Mouse (Mus musculus) left cerebral cortex, postnatal 10 days (tissue): ENCODE measurements around the gene Olfr127. TPM values are rescaled to one million over a fixed set of nuclear protein-coding genes. Genes with fewer than 3 reads are reported as not detected.
"Not testable (repeated sequence)": the region's sequence is repeated elsewhere in the genome, so short reads cannot be mapped to it uniquely, and the experiment has no call there.

Source experiments
- DNase-seq, 2 experiments: peaks; one replicate each; pipeline ENCODE4 v3.0.0; 2021 to 2022; ENCODE audit warnings: low spot score in 2 of 2, mixed read lengths in 1 of 2; ENCODE audit errors: extremely low spot score in 1 of 2
- intact Hi-C: fragments of 180-260 bp; cut with DNase I; formaldehyde crosslinking; loops from one replicate; pipeline ENCODE4 v1.15.1; 2025
- total RNA-seq, 2 experiments: library from RNA; stranded (reverse); gene quantifications; 2 replicates each; pipeline ENCODE4 v1.2.3; 2021

The Olfr127 gene
- not detected for total RNA-seq

DNA sequence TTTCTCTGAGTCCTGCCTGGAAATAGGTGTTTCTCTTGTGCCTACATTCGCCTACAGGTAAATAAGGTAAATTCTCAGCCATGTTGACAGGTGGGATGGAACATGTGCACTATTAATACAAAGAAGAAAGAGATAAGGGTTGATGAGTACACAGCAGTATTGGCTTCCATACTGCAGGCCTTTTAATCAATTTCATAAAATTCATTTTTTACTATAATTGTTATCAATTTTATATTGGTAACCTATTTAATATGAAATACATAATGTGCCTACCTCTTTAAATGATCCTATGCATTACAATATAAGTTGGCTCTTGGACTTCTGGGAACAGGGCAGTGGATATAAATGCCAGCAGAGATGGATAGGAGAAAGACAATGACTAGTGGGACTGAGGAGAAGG is at the start of gene Olfr127:
TSS of gene Olfr127 (plus strand) at position 301 of the 400 bp plus-strand sequence.
- intact Hi-C loops = no loop called here
- no peak for DNase-seq

DNA sequence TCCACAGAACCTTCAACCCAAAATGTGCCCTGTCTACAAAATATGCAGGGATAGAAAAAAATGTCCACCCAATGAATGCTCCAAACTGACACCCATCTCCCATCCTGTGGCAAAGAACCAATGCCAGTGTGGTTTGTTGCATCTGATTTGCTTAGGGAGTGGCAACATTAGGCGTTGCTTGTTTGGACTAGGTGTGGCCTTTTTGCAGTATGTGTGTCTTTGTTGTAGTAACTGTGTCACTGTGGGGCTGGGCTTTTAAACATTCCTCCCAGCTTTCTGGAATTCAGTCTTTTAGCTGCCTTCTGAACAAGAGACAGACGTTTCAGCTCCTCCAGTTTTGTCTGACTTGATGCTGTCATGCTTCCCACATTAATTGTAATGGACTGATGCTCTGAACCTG is 36.3 kb upstream of the Olfr127 start:
- DNase-seq = no peak
- intact Hi-C loops = no loop called here

DNA sequence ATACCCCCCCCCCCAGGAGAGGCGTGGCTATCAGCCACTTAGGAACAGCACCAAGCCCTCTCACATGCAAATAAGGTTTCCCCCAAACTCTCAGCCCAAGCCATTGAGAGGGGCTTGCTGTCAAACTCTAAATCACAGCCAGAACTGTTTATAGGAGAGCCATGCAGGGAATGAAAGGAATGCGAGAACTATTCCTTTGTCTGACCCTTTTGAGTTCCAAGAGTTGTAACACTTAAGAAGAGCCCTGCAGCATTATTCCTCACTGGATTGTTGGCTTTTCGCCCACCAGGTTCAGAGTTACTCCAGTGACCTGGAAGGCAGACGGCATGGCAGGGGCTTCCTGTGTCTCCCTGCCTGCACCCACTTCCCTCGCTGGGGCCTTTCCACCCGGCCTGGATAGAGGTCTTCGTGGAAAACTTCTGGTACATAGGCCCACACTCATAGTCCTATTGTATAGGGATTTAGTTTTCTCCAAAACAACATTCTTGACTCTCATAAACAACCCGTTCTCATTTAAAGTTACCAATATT is 30.5 kb upstream of the Olfr127 start:
- no peak for DNase-seq
- intact Hi-C loops = no loop called here

DNA sequence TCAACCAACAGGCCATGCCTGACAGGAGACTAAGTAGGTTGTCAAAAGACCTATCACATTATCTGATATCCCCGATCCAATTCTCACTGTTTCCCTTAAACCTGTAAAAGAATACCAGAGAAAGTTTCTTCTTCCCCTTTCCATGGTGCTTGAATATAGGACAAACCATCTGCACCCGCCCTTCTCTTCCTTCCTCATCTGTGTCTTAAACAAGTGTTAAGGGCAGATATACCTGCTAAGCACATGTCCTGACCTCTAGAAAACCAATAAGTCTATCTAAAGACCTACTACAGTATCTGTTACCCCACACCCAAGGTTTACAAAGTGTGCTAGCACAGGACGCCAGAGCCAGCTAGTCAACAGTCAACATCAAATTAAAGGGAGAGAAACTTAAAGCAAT is 26.4 kb upstream of the Olfr127 start:
- no peak for DNase-seq
- intact Hi-C loops = no loop called here

DNA sequence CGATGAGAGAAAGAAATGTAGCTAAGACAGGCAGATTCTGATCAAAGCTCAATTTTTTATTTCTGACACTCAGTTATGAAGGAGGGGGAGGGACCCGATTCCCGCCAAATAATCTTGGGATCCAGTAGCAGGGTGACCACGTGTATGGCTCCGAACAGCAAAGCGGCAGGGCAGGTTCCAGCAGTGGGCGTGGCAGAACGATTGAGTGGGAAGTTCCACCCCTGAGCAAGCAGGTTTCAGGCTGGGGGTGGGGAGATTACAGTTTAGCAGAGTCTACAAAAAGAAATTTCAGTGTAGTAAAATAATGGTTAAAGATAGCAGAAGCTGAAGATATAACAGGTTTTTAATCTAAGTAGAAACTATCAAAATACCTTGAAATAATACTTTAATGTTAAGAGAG is 6.6 kb downstream of the Olfr127 start:
- intact Hi-C loops, DNase-seq: not testable (repeated sequence)

DNA sequence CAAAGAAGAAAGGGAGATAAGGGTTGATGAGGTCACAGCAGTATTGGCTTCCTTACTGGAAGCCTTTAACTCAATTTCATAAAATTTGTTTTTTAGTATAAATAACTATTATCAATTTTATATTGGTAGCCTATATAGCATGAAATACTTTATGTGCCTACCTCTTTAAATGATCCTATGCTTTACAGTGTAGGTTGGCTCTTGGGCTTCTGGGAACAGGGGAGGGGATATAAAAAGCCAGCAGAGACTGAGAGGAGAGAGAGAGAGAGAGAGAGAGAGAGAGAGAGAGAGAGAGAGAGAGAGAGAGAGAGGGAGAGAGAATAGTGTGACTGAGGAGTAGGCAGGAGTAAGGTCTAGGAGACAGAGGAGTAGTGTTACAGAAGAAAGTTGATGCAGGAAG is 20.0 kb downstream of the Olfr127 start, which contains the start of gene Olfr128:
TSS of gene Olfr128 (plus strand) at position 301 of the 400 bp plus-strand sequence.
- intact Hi-C loops = no loop called here

DNA sequence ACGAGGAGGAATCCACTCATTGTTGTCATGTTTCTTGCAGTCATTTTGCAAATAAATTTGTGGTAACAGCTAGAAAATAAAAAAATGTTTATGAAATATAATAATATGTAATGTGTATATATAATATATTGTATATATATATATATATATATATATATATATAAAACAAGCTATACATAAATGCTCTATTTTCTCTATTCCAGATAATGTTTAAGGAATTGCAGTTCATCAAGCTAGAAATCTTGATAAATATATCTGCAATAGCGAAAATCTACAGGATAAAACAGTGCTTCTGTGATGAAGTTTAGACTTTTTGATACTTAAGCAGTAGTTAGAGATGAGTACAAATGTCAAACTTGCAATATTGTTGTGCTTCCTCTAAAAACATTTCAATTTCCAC is 52.7 kb downstream of the Olfr127 start, which contains the start of gene Olfr761:
TSS of gene Olfr761 (minus strand) at position 101 of the 400 bp plus-strand sequence.
- intact Hi-C loops = no loop called here
- DNase-seq = no peak

More for the DNA sequence above, 20.0 kb downstream of the Olfr127 start, which contains the start of gene Olfr128:
- DNase-seq = no peak

Other genes with a start within 250 kb of the Olfr127 start
- not detected for gene Olfr117, start 236.7 kb upstream of the Olfr127 start, total RNA-seq
- not detected for gene Olfr118, start 233.4 kb upstream of the Olfr127 start, total RNA-seq
- gene Olfr119, start 203.9 kb upstream of the Olfr127 start, total RNA-seq = not detected
- gene Olfr120, start 178.6 kb upstream of the Olfr127 start, total RNA-seq = not detected
- gene Olfr121, start 151.6 kb upstream of the Olfr127 start, total RNA-seq = not detected
- not detected for gene Olfr122, start 131.8 kb upstream of the Olfr127 start, total RNA-seq
- gene Olfr123, start 106.9 kb upstream of the Olfr127 start, total RNA-seq = not detected
- gene Olfr124, start 100.5 kb upstream of the Olfr127 start, total RNA-seq = not detected
- gene Olfr125, start 67.5 kb upstream of the Olfr127 start, total RNA-seq = not detected
- not detected for gene Olfr126, start 53.0 kb upstream of the Olfr127 start, total RNA-seq
- gene Olfr128, start 20.1 kb downstream of the Olfr127 start, total RNA-seq = not detected
- not detected for gene Olfr761, start 52.6 kb downstream of the Olfr127 start, total RNA-seq
- not detected for gene Olfr129, start 159.6 kb downstream of the Olfr127 start, total RNA-seq
- not detected for gene Olfr130, start 163.5 kb downstream of the Olfr127 start, total RNA-seq
- gene Olfr131, start 188.3 kb downstream of the Olfr127 start, total RNA-seq = not detected
- gene Olfr132, start 234.1 kb downstream of the Olfr127 start, total RNA-seq = not detected
- gene Olfr133, start 244.8 kb downstream of the Olfr127 start, total RNA-seq = not detected